Mouse (Mus musculus) hindbrain, embryonic 14.5 days (tissue): ENCODE measurements around the gene Ciita. TPM values are rescaled to one million over a fixed set of nuclear protein-coding genes. Genes with fewer than 3 reads are reported as not detected.

ENCODE experiments used
- ATAC-seq: fragments of 200-750 bp; cut with Nextera tagmentation; 2 replicates; pipeline ENCODE4 v1.8.0; 2017; ENCODE audit warnings: moderate number of reproducible peaks, mild to moderate bottlenecking, moderate TSS enrichment, moderate library complexity; ENCODE audit not compliant: low FRiP score
- DNase-seq: peaks from one replicate; pipeline ENCODE4 v3.0.0-alpha.2; 2015; ENCODE audit warnings: low spot score
- H3K27ac ChIP-seq: fragments of 300-500 bp; sonication (generic); 2 replicates; pipeline ENCODE4 v1.5.1; 2014; ENCODE audit warnings: mild to moderate bottlenecking, moderate library complexity
- H3K27me3 ChIP-seq: fragments of 300-500 bp; sonication (generic); 2 replicates; pipeline ENCODE4 v1.6.1; 2014; ENCODE audit warnings: mild to moderate bottlenecking, low read length, mixed read lengths; ENCODE audit not compliant: control insufficient read depth, insufficient read depth
- H3K36me3 ChIP-seq: fragments of 300-500 bp; sonication (generic); replicated peaks from 2 replicates; pipeline ENCODE4 v1.6.1; 2014; ENCODE audit not compliant: control insufficient read depth, insufficient read depth
- H3K4me1 ChIP-seq: fragments of 300-500 bp; sonication (generic); replicated peaks from 2 replicates; pipeline ENCODE4 v1.6.1; 2014; ENCODE audit warnings: antibody characterized with exemption, low read length, mixed read lengths; ENCODE audit not compliant: control insufficient read depth, insufficient read depth
- H3K4me2 ChIP-seq: fragments of 300-500 bp; sonication (generic); replicated peaks from 2 replicates; pipeline ENCODE4 v1.6.1; 2014; ENCODE audit warnings: mild to moderate bottlenecking, moderate library complexity
- H3K4me3 ChIP-seq: fragments of 300-500 bp; sonication (generic); replicated peaks from 2 replicates; pipeline ENCODE4 v1.5.1; 2014; ENCODE audit warnings: mild to moderate bottlenecking, low read length
- H3K9ac ChIP-seq: fragments of 300-500 bp; sonication (generic); 2 replicates; pipeline ENCODE4 v1.6.1; 2014
- H3K9me3 ChIP-seq: fragments of 300-500 bp; sonication (generic); 2 replicates; pipeline ENCODE4 v1.6.1; 2016; ENCODE audit warnings: low read length; ENCODE audit not compliant: control insufficient read depth
- WGBS: fragments of 180-500 bp; shearing (Covaris S2); extraction: QIAGEN DNeasy Blood & Tissue Kit; methylation state at CpG from one replicate; pipeline ENCODE4 v1.1.7; 2014; 5-methylcytosine and 5-hydroxymethylcytosine counted together
- polyA plus RNA-seq: library from polyadenylated mRNA; unstranded; fragments of >200 nt; fragmentation: Nextera tagmentation; extraction: Ambion mirVana; gene quantifications from 2 replicates; pipeline ENCODE4 v1.2.1, GENCODE M21; 2014

Ciita gene
- 0.62 and 0.69 TPM in 2 replicates for polyA plus RNA-seq

GRCm38 (mm10) chr16:10479857-10480256 is at the start of gene Ciita:
Ciita (plus strand) TSS chr16:10480059.
- 86% methylated on average over 5 of the region's 5 CpGs for WGBS
- H3K9ac ChIP-seq, result no peak within 1 kb of the TSS
- no peak within 1 kb of the TSS for H3K4me3 ChIP-seq

GRCm38 (mm10) chr16:10431911-10432310 is 47.9 kb upstream of the Ciita start:
- DNase-seq, result no peak
- Histone ChIP-seq H3K36me3 (peaks cover 26% of the 10 kb centered on the region), H3K4me1 (no peaks in the 10 kb centered on the region), H3K9me3 (no peaks in the 10 kb centered on the region), H3K4me2 (no peak overlapping the region), H3K9ac (no peak overlapping the region), H3K4me3 (no peak overlapping the region), H3K27ac (no peak overlapping the region), H3K27me3 (no peaks in the 10 kb centered on the region)
- no peak for ATAC-seq
- 89% methylated on average over 1 of the region's 1 CpGs for WGBS

More at GRCm38 (mm10) chr16:10479857-10480256, at the start of gene Ciita:
- no peaks in the 10 kb centered on the region for H3K27me3 ChIP-seq
- H3K36me3 ChIP-seq, result no peaks in the 10 kb centered on the region
- H3K4me1 ChIP-seq, result no peaks in the 10 kb centered on the region
- H3K9me3 ChIP-seq, result no peaks in the 10 kb centered on the region
- ATAC-seq, result no peak
- no peak within 1 kb of the TSS for H3K27ac ChIP-seq
- no peak for DNase-seq
- no peak within 1 kb of the TSS for H3K4me2 ChIP-seq

- H3K4me3 ChIP-seq, result no peak overlapping the region
- no peaks in the 10 kb centered on the region for H3K9me3 ChIP-seq
- H3K4me1 ChIP-seq, result no peaks in the 10 kb centered on the region
- DNase-seq, result no peak
- 91% methylated on average over 4 of the region's 4 CpGs for WGBS
- no peak overlapping the region for H3K27ac ChIP-seq
- no peak for ATAC-seq
- no peak overlapping the region for H3K9ac ChIP-seq
- peaks cover 23% of the 10 kb centered on the region; the same call in 1 of the 2 replicates for H3K36me3 ChIP-seq
- no peak overlapping the region for H3K4me2 ChIP-seq
- no peaks in the 10 kb centered on the region for H3K27me3 ChIP-seq
These were observed 47.5 kb upstream of the Ciita start for GRCm38 (mm10) chr16:10432387-10432786.

- Histone ChIP-seq H3K4me2 (no peak overlapping the region), H3K4me1 (no peaks in the 10 kb centered on the region), H3K9ac (no peak overlapping the region), H3K27me3 (no peaks in the 10 kb centered on the region), H3K27ac (no peak overlapping the region), H3K9me3 (no peaks in the 10 kb centered on the region), H3K4me3 (no peak overlapping the region), H3K36me3 (peaks cover 20% of the 10 kb centered on the region; the same call in 1 of the 2 replicates)
- DNase-seq (no peak), ATAC-seq (no peak)
- WGBS, result 90% methylated on average over 5 of the region's 5 CpGs
These were observed 46.5 kb upstream of the Ciita start for GRCm38 (mm10) chr16:10433344-10433743.

GRCm38 (mm10) chr16:10436166-10436565 is 43.7 kb upstream of the Ciita start:
- Histone ChIP-seq H3K4me2 (no peak overlapping the region), H3K4me3 (no peak overlapping the region), H3K9ac (no peak overlapping the region), H3K4me1 (no peaks in the 10 kb centered on the region), H3K9me3 (no peaks in the 10 kb centered on the region), H3K27ac (no peak overlapping the region), H3K36me3 (peaks cover 24% of the 10 kb centered on the region; the same call in 1 of the 2 replicates), H3K27me3 (no peaks in the 10 kb centered on the region)
- no peak for DNase-seq
- ATAC-seq, result no peak
- WGBS, result 83% methylated on average over 6 of the region's 6 CpGs

- Histone ChIP-seq H3K4me1 (peaks cover 7% of the 10 kb centered on the region; the same call in 1 of the 2 replicates), H3K9me3 (no peaks in the 10 kb centered on the region), H3K4me2 (no peak overlapping the region), H3K27me3 (no peaks in the 10 kb centered on the region), H3K27ac (no peak overlapping the region), H3K36me3 (peaks cover 14% of the 10 kb centered on the region; the same call in 1 of the 2 replicates), H3K4me3 (no peak overlapping the region), H3K9ac (no peak overlapping the region)
- DNase-seq, result no peak
- WGBS, result 82% methylated on average over 5 of the region's 5 CpGs
- ATAC-seq, result no peak
These were observed 41.8 kb upstream of the Ciita start for GRCm38 (mm10) chr16:10438055-10438454.

GRCm38 (mm10) chr16:10441328-10441727 is 38.5 kb upstream of the Ciita start:
- Histone ChIP-seq H3K4me2 (no peak overlapping the region), H3K36me3 (peaks cover 14% of the 10 kb centered on the region; the same call in 1 of the 2 replicates), H3K27ac (no peak overlapping the region), H3K4me3 (no peak overlapping the region), H3K4me1 (peaks cover 26% of the 10 kb centered on the region), H3K9ac (no peak overlapping the region), H3K9me3 (no peaks in the 10 kb centered on the region), H3K27me3 (no peaks in the 10 kb centered on the region)
- DNase-seq (no peak), ATAC-seq (no peak)
- 86% methylated on average over 6 of the region's 6 CpGs for WGBS

- no peak for DNase-seq
These were observed 38.1 kb upstream of the Ciita start for GRCm38 (mm10) chr16:10441761-10442160.

DNA sequence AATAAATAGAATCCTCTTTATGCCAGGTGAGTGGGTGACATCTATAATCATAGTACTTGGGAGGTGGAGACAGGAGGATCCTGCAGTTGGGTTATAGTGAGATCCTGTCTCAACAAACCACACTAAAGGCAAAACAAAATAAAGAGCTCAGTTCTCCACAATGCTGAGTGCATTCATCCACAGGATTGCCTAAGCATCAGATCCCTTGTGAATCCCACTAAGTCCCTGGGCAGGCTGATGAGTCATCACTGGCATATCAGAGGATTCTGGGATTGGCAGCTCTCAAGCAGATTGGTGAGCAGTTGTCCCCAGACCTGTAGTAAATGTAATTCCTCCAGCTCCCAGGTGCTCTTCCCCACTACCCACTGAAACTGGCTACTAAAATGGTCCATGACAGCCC is 36.1 kb upstream of the Ciita start:
- Histone ChIP-seq H3K9ac (no peak overlapping the region), H3K27ac (no peak overlapping the region), H3K9me3 (no peaks in the 10 kb centered on the region), H3K27me3 (no peaks in the 10 kb centered on the region), H3K36me3 (peaks cover 7% of the 10 kb centered on the region; the same call in 1 of the 2 replicates), H3K4me1 (peaks cover 32% of the 10 kb centered on the region), H3K4me3 (no peak overlapping the region), H3K4me2 (no peak overlapping the region)
- ATAC-seq (no peak), DNase-seq (no peak)

More at GRCm38 (mm10) chr16:10441761-10442160, 38.1 kb upstream of the Ciita start:
- H3K4me2 ChIP-seq, result no peak overlapping the region
- no peak overlapping the region for H3K27ac ChIP-seq
- H3K36me3 ChIP-seq, result peaks cover 14% of the 10 kb centered on the region; the same call in 1 of the 2 replicates
- no peak overlapping the region for H3K9ac ChIP-seq
- no peaks in the 10 kb centered on the region for H3K9me3 ChIP-seq
- peaks cover 26% of the 10 kb centered on the region for H3K4me1 ChIP-seq
- 95% methylated on average over 4 of the region's 4 CpGs for whole genome bisulfite sequencing
- ATAC-seq, result no peak
- no peaks in the 10 kb centered on the region for H3K27me3 ChIP-seq
- H3K4me3 ChIP-seq, result no peak overlapping the region
